Mouse (Mus musculus): ENCODE measurements around the gene Bysl.
"Not testable (repeated sequence)": the region's sequence is repeated elsewhere in the genome, so short reads cannot be mapped to it uniquely, and the experiment has no call there.

DNA sequence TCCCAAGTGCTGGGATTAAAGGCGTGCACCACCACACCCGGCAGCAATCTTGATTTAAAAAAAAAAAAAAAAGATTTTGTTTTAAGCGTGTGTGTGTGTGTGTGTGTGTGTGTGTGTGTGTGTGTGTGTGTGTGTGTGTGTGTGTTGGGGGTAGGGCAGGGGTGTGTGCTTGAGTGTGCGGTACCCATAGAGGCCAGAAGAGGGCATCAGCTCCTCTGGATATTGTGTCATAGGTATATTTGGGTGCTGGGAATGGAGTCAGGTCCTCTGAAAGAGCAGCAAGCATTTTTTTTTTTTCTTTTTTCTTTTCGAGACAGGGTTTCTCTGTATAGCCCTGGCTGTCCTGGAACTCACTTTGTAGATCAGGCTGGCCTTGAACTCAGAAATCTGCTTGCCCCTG lies 13.3 kb upstream of the Bysl start:
- TF ChIP-seq CTCF (IDR thresholded peaks at IDR 0.05; ENCODE audit: low read depth), result 0 out of 2 replicates have a peak, but pooled peaks have one; percentile 18
- TF ChIP-seq EP300 (IDR thresholded peaks at IDR 0.05; ENCODE audit: low read depth), result not testable (repeated sequence)

Data from liver, embryonic 14.5 days (tissue).